Mouse (Mus musculus) layer of hippocampus, adult 18-20 months (tissue): ENCODE measurements around the gene Slc29a1. TPM values are rescaled to one million over a fixed set of nuclear protein-coding genes. Genes with fewer than 3 reads are reported as not detected.

Experiments used
- DNase-seq, 2 experiments: peaks; one replicate each; pipeline ENCODE4 v3.0.0; 2022; ENCODE audit warnings: low spot score in 2 of 2
- total RNA-seq, 2 experiments: library from RNA; stranded (reverse); gene quantifications; 2 replicates each; pipeline ENCODE4 v1.2.3; 2021

Slc29a1 gene
- total RNA-seq, 2 experiments from 2014 or later: 16.4 to 20.4 TPM

GRCm38 (mm10) chr17:45590410-45590809 lies 9.0 kb downstream of the Slc29a1 start:
- DNase-seq: no peak

GRCm38 (mm10) chr17:45589844-45590243 lies 9.6 kb downstream of the Slc29a1 start:
- no peak for DNase-seq

- DNase-seq: no peak
Measured at GRCm38 (mm10) chr17:45589236-45589635, 10.2 kb downstream of the Slc29a1 start.

- DNase-seq: no peak
Measured at GRCm38 (mm10) chr17:45588370-45588769, 11.0 kb downstream of the Slc29a1 start.

- no peak for DNase-seq
Measured at GRCm38 (mm10) chr17:45586449-45586837, 13.0 kb downstream of the Slc29a1 start.

GRCm38 (mm10) chr17:45585725-45586448 lies 13.5 kb downstream of the Slc29a1 start:
- no peak for DNase-seq

GRCm38 (mm10) chr17:45584939-45585678 lies 14.3 kb downstream of the Slc29a1 start:
- peak in 1 of 2 experiments; percentile 79 for DNase-seq

- DNase-seq: peak in 1 of 2 experiments; percentile 72
Measured at GRCm38 (mm10) chr17:45584096-45584896, 15.1 kb downstream of the Slc29a1 start.

- no peak for DNase-seq
Measured at GRCm38 (mm10) chr17:45582715-45583355, 16.6 kb downstream of the Slc29a1 start.

GRCm38 (mm10) chr17:45582188-45582587 lies 17.2 kb downstream of the Slc29a1 start:
- no peak for DNase-seq

GRCm38 (mm10) chr17:45581567-45581983 lies 17.8 kb downstream of the Slc29a1 start:
- DNase-seq: peak in 1 of 2 experiments; percentile 73

- DNase-seq: no peak
Measured at GRCm38 (mm10) chr17:45580958-45581477, 18.4 kb downstream of the Slc29a1 start.

- no peak for DNase-seq
Measured at GRCm38 (mm10) chr17:45579554-45579953, 19.9 kb downstream of the Slc29a1 start.

GRCm38 (mm10) chr17:45578843-45579242 lies 20.6 kb downstream of the Slc29a1 start:
- DNase-seq: no peak

GRCm38 (mm10) chr17:45578242-45578641 lies 21.2 kb downstream of the Slc29a1 start:
- no peak for DNase-seq

- no peak for DNase-seq
Measured at GRCm38 (mm10) chr17:45575123-45575897, 24.1 kb downstream of the Slc29a1 start.

- DNase-seq: peak; percentile 86 to 92
Measured at GRCm38 (mm10) chr17:45574129-45574761, 25.2 kb downstream of the Slc29a1 start.

GRCm38 (mm10) chr17:45573780-45574123 lies 25.7 kb downstream of the Slc29a1 start:
- DNase-seq: peak; percentile 93 to 98

GRCm38 (mm10) chr17:45573087-45573779 lies 26.2 kb downstream of the Slc29a1 start, which contains the start of gene Hsp90ab1:
Gene Hsp90ab1, minus strand, starts transcription at chr17:45573271.
- DNase-seq: peak; percentile 98 to 99
